Mouse (Mus musculus) adrenal gland (tissue): Measurements from ENCODE around the gene Cdx2.

Experiments
- intact Hi-C: fragments of 180-260 bp; cut with DNase I; formaldehyde crosslinking; loops from one replicate; pipeline ENCODE4 v1.15.1; 2025
- microRNA-seq, 2 experiments: library from miRNA; unstranded; fragments of <30 nt; microRNA quantifications; one replicate each; pipeline ENCODE4; 2019

The Cdx2 gene

DNA sequence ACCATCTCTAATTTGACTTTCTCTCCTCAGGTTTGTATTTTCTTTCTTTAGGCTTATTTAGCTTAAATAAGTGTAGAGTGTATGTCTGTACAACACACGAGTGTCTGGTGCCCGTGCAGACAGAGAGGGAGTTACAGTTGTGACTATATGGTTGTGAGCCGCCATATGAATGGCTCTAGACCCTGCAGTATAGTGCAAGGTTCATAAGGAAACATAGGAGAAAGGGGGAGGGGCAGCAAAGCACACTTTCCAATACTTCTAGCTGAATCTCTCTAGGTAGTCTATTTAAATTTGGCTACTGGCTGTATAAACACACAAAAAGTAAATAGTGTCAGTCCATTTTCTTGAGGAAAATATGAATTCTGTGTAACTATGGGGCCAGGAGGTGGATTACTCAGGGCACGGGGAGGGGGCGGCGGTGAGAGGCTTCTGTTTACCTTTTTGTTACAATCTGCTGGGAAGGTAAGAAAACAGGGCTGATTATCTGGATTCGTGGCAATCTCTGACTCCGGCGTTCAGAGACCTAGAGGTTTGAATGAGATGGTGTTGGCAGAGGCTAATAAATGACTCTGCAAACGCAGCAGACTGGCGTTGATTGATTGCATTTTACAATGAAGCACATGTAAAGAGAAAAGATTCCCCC lies 45.0 kb downstream of the Cdx2 start:
- intact Hi-C loops = no loop called here

DNA sequence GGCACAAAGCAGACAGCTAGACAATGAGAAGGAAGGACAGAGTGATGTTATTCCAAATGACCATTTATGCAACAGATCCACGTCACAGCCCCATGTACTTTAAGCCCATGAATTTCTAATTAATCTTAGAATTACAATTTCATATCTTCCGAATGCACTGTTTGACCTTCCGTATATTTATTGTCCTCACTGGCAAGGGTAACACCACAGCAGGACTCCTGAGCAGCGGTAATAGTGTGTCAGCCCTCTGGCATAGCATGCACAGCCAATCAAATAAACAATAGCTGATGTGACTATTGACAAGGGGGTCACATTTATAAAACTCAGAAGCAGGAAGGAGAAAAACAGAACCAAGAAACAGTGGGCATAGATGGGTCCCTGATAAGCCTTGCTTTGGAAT lies 46.3 kb downstream of the Cdx2 start:
- intact Hi-C loops = no loop called here

- intact Hi-C loops = no loop called here
Measured at GRCm38 (mm10) chr5:147260189-147260588, 46.9 kb downstream of the Cdx2 start.

Small RNA genes within 50 kb of the gene (microRNA-seq; reads per million reads assigned to microRNA genes)
- 1.7 to 2.6 reads per million in 2 experiments for gene Mir7k
